Mouse (Mus musculus) stomach, postnatal 0 days (tissue): ENCODE measurements around the gene Mapkapk3.

ENCODE experiments used
- CTCF ChIP-seq: IDR thresholded peaks from 2 replicates; pipeline ENCODE4 v1.5.1; 2016; ENCODE audit warnings: antibody characterized with exemption, low read depth, mild to moderate bottlenecking, moderate library complexity
- EP300 ChIP-seq: optimal IDR thresholded peaks from 2 replicates; pipeline ENCODE3; 2016; ENCODE audit warnings: antibody characterized with exemption

DNA sequence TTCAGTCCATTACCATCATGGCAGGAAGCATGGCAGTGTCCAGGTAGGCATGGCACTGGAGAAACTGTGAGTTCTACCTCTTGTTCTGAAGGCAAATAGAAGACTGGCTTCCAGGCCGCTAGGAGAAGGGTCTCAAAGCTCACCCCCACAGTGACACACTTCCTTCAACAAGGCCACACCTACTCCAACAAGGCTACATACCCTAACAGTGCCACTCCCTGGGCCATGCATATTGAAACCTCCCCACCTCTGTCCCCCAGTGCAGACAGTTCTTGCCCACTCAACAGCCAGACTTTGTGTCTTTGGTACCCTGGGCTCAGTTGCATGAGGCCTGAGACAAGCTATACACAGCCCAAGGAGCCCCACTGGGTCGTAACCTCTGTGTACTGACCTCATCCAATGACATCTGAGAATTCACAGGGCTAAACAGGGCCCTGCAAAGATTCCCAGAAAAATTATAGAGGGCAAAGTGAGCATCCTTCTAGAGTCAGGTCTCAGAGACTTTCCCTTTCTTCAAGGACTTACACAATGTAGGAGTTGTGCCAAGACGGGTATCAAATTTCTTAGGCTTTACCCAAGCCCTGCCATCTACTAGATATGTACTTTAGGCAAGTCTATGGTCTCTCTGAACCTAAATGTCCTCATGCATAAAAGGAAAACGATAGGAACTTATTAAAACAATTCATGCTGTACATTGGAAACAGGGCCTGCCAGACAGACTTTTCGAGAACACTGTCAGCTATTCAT is 8.3 kb downstream of the Mapkapk3 start:
- TF ChIP-seq CTCF (no peak), EP300 (no peak)
